Mouse (Mus musculus): ENCODE measurements at regions not wholly inside any gene's neighbourhood (a gene's known extent, or its start where the extent isn't known, plus 50 kb on each side); places are given as distances from the start of the nearest gene placed in this dataset.
A peak's percentile ranks its signal among the peaks of the same experiment; 100 is the strongest.

DNA sequence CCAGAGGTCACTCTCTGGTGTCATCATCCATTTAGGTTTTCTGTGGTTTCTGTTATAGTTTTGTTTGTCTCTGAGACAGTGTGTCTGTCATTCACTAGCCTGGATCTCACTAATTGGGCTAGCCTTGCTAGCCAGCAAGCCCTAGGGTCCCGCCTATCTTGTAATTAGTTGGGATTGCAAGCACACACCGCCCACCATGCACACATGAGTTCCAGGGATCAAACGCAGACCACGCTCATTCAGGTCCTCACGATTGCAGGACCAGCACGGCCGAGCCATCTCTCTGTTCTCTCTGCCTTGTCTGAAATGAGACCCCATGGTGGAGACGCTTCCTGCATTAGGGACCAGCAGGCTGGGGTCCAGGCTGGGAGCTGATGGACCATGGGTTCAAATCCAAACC, 60.9 kb upstream of the Igsf21 start:
- no peak overlapping the region for H3K9ac ChIP-seq (ENCODE audit: low read length)
- H3K36me3 ChIP-seq (ENCODE audit: control insufficient read depth, insufficient read depth, low read length): no peaks in the 10 kb centered on the region
- H3K9me3 ChIP-seq (ENCODE audit: control insufficient read depth, low read length): no peaks in the 10 kb centered on the region; the same call in 1 of the 2 replicates
- H3K4me1 ChIP-seq (ENCODE audit: control insufficient read depth, insufficient read depth, low read length): no peaks in the 10 kb centered on the region
- no peaks in the 10 kb centered on the region for H3K27me3 ChIP-seq (ENCODE audit: control insufficient read depth, insufficient read depth, low read length)
- ATAC-seq (ENCODE audit: low FRiP score): no peak
- no peak overlapping the region for H3K27ac ChIP-seq (ENCODE audit: low read depth, low read length)
- no peak overlapping the region for H3K4me3 ChIP-seq (ENCODE audit: low read depth, low read length)
- no peak for DNase-seq (ENCODE audit: low spot score, missing footprints)
- no peak overlapping the region for H3K4me2 ChIP-seq
- 85% methylated on average over 8 of the region's 8 CpGs for WGBS

DNA sequence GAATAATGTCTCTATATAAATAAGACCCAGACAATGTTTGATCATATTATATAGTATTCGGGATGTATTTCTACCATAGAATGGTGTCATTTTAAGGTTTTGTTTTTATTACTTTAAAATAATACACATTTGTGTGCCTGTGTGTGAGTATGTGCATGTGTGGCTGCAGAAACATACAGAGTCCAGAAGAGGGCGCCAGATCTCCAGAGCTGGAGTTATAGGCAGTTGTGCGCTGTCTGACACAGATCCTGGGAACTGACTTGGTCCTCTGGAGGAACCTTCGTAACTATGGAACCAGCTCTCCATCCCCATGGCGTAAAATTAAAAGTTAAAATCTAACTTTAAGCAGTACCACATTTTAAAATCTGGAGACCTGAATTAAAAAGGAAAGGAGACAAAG, 58.4 kb upstream of the Igsf21 start:
- H3K9ac ChIP-seq (ENCODE audit: low read length): no peak overlapping the region
- ATAC-seq (ENCODE audit: low FRiP score) (no peak), DNase-seq (ENCODE audit: low spot score, missing footprints) (no peak)
- H3K4me3 ChIP-seq (ENCODE audit: low read depth, low read length): no peak overlapping the region
- H3K36me3 ChIP-seq (ENCODE audit: control insufficient read depth, insufficient read depth, low read length): no peaks in the 10 kb centered on the region
- H3K9me3 ChIP-seq (ENCODE audit: control insufficient read depth, low read length): no peaks in the 10 kb centered on the region; the same call in 1 of the 2 replicates
- no peak overlapping the region for H3K4me2 ChIP-seq
- H3K4me1 ChIP-seq (ENCODE audit: control insufficient read depth, insufficient read depth, low read length): no peaks in the 10 kb centered on the region
- H3K27me3 ChIP-seq (ENCODE audit: control insufficient read depth, insufficient read depth, low read length): no peaks in the 10 kb centered on the region
- WGBS: 82% methylated on average over 5 of the region's 5 CpGs
- no peak overlapping the region for H3K27ac ChIP-seq (ENCODE audit: low read depth, low read length)

DNA sequence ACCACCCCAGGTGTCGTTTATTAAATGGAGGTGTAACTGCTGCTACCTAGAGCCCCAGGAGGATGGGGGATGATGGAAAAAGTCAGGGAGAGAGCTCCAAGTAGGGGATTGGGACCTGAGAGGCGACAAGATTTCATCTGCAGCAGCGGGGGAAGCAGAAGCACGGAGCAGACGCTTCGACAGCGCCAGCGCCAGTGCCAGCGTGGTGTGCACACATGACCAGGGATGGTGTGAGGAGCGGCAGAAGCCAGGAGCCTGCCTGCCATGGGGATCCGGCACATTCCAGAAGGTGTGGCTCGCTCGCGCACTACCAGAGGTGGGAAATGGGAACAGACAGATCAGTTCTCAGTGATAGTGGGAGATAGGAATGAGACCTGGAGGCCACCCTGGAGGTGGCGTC, 55.1 kb upstream of the Igsf21 start:
- Histone ChIP-seq H3K27ac (ENCODE audit: low read depth, low read length) (no peak overlapping the region), H3K36me3 (ENCODE audit: control insufficient read depth, insufficient read depth, low read length) (no peaks in the 10 kb centered on the region), H3K9ac (ENCODE audit: low read length) (no peak overlapping the region), H3K4me3 (ENCODE audit: low read depth, low read length) (no peak overlapping the region), H3K27me3 (ENCODE audit: control insufficient read depth, insufficient read depth, low read length) (no peaks in the 10 kb centered on the region), H3K4me2 (no peak overlapping the region), H3K4me1 (ENCODE audit: control insufficient read depth, insufficient read depth, low read length) (no peaks in the 10 kb centered on the region), H3K9me3 (ENCODE audit: control insufficient read depth, low read length) (no peaks in the 10 kb centered on the region; the same call in 1 of the 2 replicates)
- 84% methylated on average over 15 of the region's 15 CpGs for WGBS
- DNase-seq (ENCODE audit: low spot score, missing footprints) (no peak), ATAC-seq (ENCODE audit: low FRiP score) (no peak)

DNA sequence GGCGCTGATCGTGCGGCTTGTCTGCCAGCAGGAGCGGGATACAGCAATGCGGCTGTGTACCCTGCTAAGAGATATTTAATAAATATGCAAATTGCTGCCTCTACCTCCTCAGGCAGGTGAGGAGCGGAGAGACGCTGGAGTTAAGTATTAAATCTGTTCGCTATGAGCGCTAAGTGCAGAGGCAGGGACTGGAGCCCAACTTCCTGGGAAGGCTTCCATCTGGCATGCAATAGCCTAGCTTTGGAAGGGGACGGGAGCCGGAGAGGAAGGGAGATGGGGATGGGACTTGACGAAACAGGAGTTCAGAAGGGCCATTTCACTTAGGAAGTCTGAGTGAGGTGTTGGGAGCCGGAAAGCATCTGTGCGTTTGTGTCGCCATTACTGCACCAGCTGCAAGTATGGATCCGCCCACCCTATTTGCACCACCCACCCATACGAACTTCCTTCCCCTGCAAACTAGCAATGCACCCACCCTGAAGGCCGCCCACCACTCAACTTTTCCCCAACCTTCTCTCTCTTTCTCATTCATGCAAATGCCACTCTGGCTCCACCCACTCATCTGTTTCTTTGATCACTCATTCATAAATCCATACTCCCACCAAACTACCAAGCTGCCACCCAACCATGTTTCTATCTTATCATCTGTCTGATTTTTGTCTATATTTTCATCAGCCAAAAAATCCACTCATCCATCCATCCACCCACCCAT, 51.5 kb upstream of the Igsf21 start:
- DNase-seq (ENCODE audit: low spot score, missing footprints): peak; percentile 53
- Histone ChIP-seq H3K4me2 (no peak overlapping the region), H3K27me3 (ENCODE audit: control insufficient read depth, insufficient read depth, low read length) (no peaks in the 10 kb centered on the region), H3K9me3 (ENCODE audit: control insufficient read depth, low read length) (no peaks in the 10 kb centered on the region), H3K27ac (ENCODE audit: low read depth, low read length) (no peak overlapping the region), H3K4me3 (ENCODE audit: low read depth, low read length) (no peak overlapping the region), H3K4me1 (ENCODE audit: control insufficient read depth, insufficient read depth, low read length) (no peaks in the 10 kb centered on the region), H3K36me3 (ENCODE audit: control insufficient read depth, insufficient read depth, low read length) (no peaks in the 10 kb centered on the region), H3K9ac (ENCODE audit: low read length) (no peak overlapping the region)
- no peak for ATAC-seq (ENCODE audit: low FRiP score)
- WGBS: 79% methylated on average over 18 of the region's 18 CpGs

All from midbrain, embryonic 11.5 days (tissue).